Mouse (Mus musculus) stomach, embryonic 16.5 days (tissue): ENCODE data around the gene Mag. TPM values are rescaled to one million over a fixed set of nuclear protein-coding genes. Genes with fewer than 3 reads are reported as not detected.

Experiments used
- ATAC-seq: fragments of 200-750 bp; cut with Nextera tagmentation; 2 replicates; pipeline ENCODE4 v1.8.0; 2017; ENCODE audit warnings: moderate number of reproducible peaks, moderate TSS enrichment; ENCODE audit not compliant: insufficient read depth, low FRiP score
- H3K27ac ChIP-seq: fragments of 300-500 bp; sonication (generic); 2 replicates; pipeline ENCODE4 v1.5.1; 2014; ENCODE audit warnings: low read length
- H3K27me3 ChIP-seq: fragments of 300-500 bp; sonication (generic); 2 replicates; pipeline ENCODE4 v1.6.1; 2014; ENCODE audit warnings: low read length, control low read depth, mixed read lengths; ENCODE audit not compliant: control insufficient read depth, insufficient read depth
- H3K36me3 ChIP-seq: fragments of 300-500 bp; sonication (generic); 2 replicates; pipeline ENCODE4 v1.6.1; 2014; ENCODE audit warnings: low read length; ENCODE audit not compliant: control insufficient read depth, insufficient read depth
- H3K4me1 ChIP-seq: fragments of 300-500 bp; sonication (generic); 2 replicates; pipeline ENCODE4 v1.6.1; 2014; ENCODE audit warnings: low read length, control low read depth, mixed read lengths; ENCODE audit not compliant: control insufficient read depth, insufficient read depth
- H3K4me2 ChIP-seq: fragments of 300-500 bp; sonication (generic); 2 replicates; pipeline ENCODE4 v1.6.1; 2014; ENCODE audit warnings: low read depth, low read length, mixed read lengths
- H3K4me3 ChIP-seq: fragments of 300-500 bp; sonication (generic); replicated peaks from 2 replicates; pipeline ENCODE4 v1.5.1; 2014; ENCODE audit warnings: mild to moderate bottlenecking, low read length
- H3K9ac ChIP-seq: fragments of 300-500 bp; sonication (generic); 2 replicates; pipeline ENCODE4 v1.6.1; 2014; ENCODE audit warnings: low read length
- H3K9me3 ChIP-seq: fragments of 300-500 bp; sonication (generic); replicated peaks from 2 replicates; pipeline ENCODE4 v1.6.1; 2016; ENCODE audit warnings: low read length, control low read depth; ENCODE audit not compliant: control insufficient read depth
- WGBS: fragments of 180-500 bp; shearing (Covaris S2); extraction: QIAGEN DNeasy Blood & Tissue Kit; methylation state at CpG from one replicate; pipeline ENCODE4 v1.1.7; 2014; 5-methylcytosine and 5-hydroxymethylcytosine counted together
- polyA plus RNA-seq: library from polyadenylated mRNA; unstranded; fragments of >200 nt; fragmentation: Nextera tagmentation; extraction: Ambion mirVana; gene quantifications from 2 replicates; pipeline ENCODE4 v1.2.1, GENCODE M21; 2015

Gene Mag
- polyA plus RNA-seq, 1 experiment from 2014 or later, result 0.35 TPM

- no peaks in the 10 kb centered on the region for H3K27me3 ChIP-seq
- no peak overlapping the region for H3K27ac ChIP-seq
- H3K9me3 ChIP-seq, result no peaks in the 10 kb centered on the region
- 0 out of 2 replicates have a peak, but pooled peaks cover 7% of the 10 kb centered on the region for H3K4me1 ChIP-seq
- no peak overlapping the region for H3K4me3 ChIP-seq
- no peaks in the 10 kb centered on the region for H3K36me3 ChIP-seq
- no peak overlapping the region for H3K9ac ChIP-seq
- WGBS, result 68% methylated on average over 2 of the region's 2 CpGs
- H3K4me2 ChIP-seq, result no peak overlapping the region
- no peak for ATAC-seq
Observed at GRCm38 (mm10) chr7:30890681-30891080, 24.0 kb downstream of the Mag start.

- Histone ChIP-seq H3K27me3 (no peaks in the 10 kb centered on the region), H3K9me3 (no peaks in the 10 kb centered on the region), H3K27ac (no peak overlapping the region), H3K4me2 (no peak overlapping the region), H3K9ac (no peak overlapping the region), H3K4me3 (no peak overlapping the region), H3K4me1 (0 out of 2 replicates have a peak, but pooled peaks cover 7% of the 10 kb centered on the region), H3K36me3 (no peaks in the 10 kb centered on the region)
- ATAC-seq, result no peak
- 72% methylated on average over 7 of the region's 7 CpGs for WGBS
Observed at GRCm38 (mm10) chr7:30888786-30889185, 25.9 kb downstream of the Mag start.

- no peak overlapping the region for H3K4me3 ChIP-seq
- H3K4me2 ChIP-seq, result no peak overlapping the region
- WGBS, result 86% methylated on average over 14 of the region's 14 CpGs
- 0 out of 2 replicates have a peak, but pooled peaks cover 7% of the 10 kb centered on the region for H3K4me1 ChIP-seq
- H3K27ac ChIP-seq, result no peak overlapping the region
- no peak overlapping the region for H3K9ac ChIP-seq
- no peaks in the 10 kb centered on the region for H3K36me3 ChIP-seq
- ATAC-seq, result no peak
- no peaks in the 10 kb centered on the region for H3K27me3 ChIP-seq
- no peaks in the 10 kb centered on the region for H3K9me3 ChIP-seq
Observed at GRCm38 (mm10) chr7:30887568-30888188, 27.0 kb downstream of the Mag start.

GRCm38 (mm10) chr7:30886852-30887251 lies 27.8 kb downstream of the Mag start:
- ATAC-seq, result no peak
- Histone ChIP-seq H3K27me3 (no peaks in the 10 kb centered on the region), H3K27ac (no peak overlapping the region), H3K9ac (no peak overlapping the region), H3K4me1 (0 out of 2 replicates have a peak, but pooled peaks cover under 1% of the 10 kb centered on the region), H3K4me3 (no peak overlapping the region), H3K36me3 (no peaks in the 10 kb centered on the region), H3K4me2 (no peak overlapping the region), H3K9me3 (no peaks in the 10 kb centered on the region)
- WGBS, result 83% methylated on average over 4 of the region's 4 CpGs

- no peak for ATAC-seq
Observed at GRCm38 (mm10) chr7:30884047-30884446, 30.6 kb downstream of the Mag start.

GRCm38 (mm10) chr7:30881367-30881766 lies 33.3 kb downstream of the Mag start:
- no peak overlapping the region for H3K9ac ChIP-seq
- 67% methylated on average over 3 of the region's 3 CpGs for WGBS
- ATAC-seq, result no peak
- no peak overlapping the region for H3K4me3 ChIP-seq
- H3K4me1 ChIP-seq, result no peaks in the 10 kb centered on the region
- H3K27ac ChIP-seq, result no peak overlapping the region
- no peak overlapping the region for H3K4me2 ChIP-seq
- no peaks in the 10 kb centered on the region for H3K36me3 ChIP-seq
- no peaks in the 10 kb centered on the region for H3K27me3 ChIP-seq
- H3K9me3 ChIP-seq, result no peaks in the 10 kb centered on the region

More at GRCm38 (mm10) chr7:30884047-30884446, 30.6 kb downstream of the Mag start:
- Histone ChIP-seq H3K9ac (no peak overlapping the region), H3K4me3 (no peak overlapping the region), H3K4me1 (no peaks in the 10 kb centered on the region), H3K9me3 (no peaks in the 10 kb centered on the region), H3K36me3 (no peaks in the 10 kb centered on the region), H3K27me3 (no peaks in the 10 kb centered on the region), H3K27ac (no peak overlapping the region), H3K4me2 (no peak overlapping the region)

- H3K4me3 ChIP-seq, result no peak within 1 kb of the TSS
- H3K27me3 ChIP-seq, result no peaks in the 10 kb centered on the region
- H3K9ac ChIP-seq, result no peak within 1 kb of the TSS
- no peaks in the 10 kb centered on the region for H3K36me3 ChIP-seq
- 56% methylated on average over 7 of the region's 7 CpGs for WGBS
- H3K9me3 ChIP-seq, result no peaks in the 10 kb centered on the region
- ATAC-seq, result no peak
- H3K4me2 ChIP-seq, result no peak within 1 kb of the TSS
- no peak within 1 kb of the TSS for H3K27ac ChIP-seq
- no peaks in the 10 kb centered on the region for H3K4me1 ChIP-seq
Observed at GRCm38 (mm10) chr7:30880176-30880575, 34.5 kb downstream of the Mag start, which contains the start of gene Cd22. TSS of gene Cd22 (minus strand) at chr7:30880342.

GRCm38 (mm10) chr7:30878950-30879349 lies 35.7 kb downstream of the Mag start:
- no peaks in the 10 kb centered on the region for H3K27me3 ChIP-seq
- ATAC-seq, result no peak
- no peak overlapping the region for H3K27ac ChIP-seq
- H3K9ac ChIP-seq, result no peak overlapping the region
- H3K9me3 ChIP-seq, result no peaks in the 10 kb centered on the region
- no peak overlapping the region for H3K4me3 ChIP-seq
- no peaks in the 10 kb centered on the region for H3K4me1 ChIP-seq
- no peaks in the 10 kb centered on the region for H3K36me3 ChIP-seq
- 75% methylated on average over 6 of the region's 6 CpGs for WGBS
- H3K4me2 ChIP-seq, result no peak overlapping the region

- Histone ChIP-seq H3K4me1 (no peaks in the 10 kb centered on the region), H3K4me2 (peak overlapping the region; percentile 41; the same call in 1 of the 2 replicates), H3K27ac (no peak overlapping the region), H3K27me3 (no peaks in the 10 kb centered on the region), H3K36me3 (no peaks in the 10 kb centered on the region), H3K4me3 (no peak overlapping the region), H3K9me3 (no peaks in the 10 kb centered on the region), H3K9ac (no peak overlapping the region)
- WGBS, result 18% methylated on average over 15 of the region's 15 CpGs
- no peak; the same call in 1 of the 2 replicates for ATAC-seq
Observed at GRCm38 (mm10) chr7:30873083-30873482, 41.6 kb downstream of the Mag start.
